Mouse (Mus musculus) intestine, embryonic 14.5 days (tissue): ENCODE data around the gene Boll. TPM values are rescaled to one million over a fixed set of nuclear protein-coding genes. Genes with fewer than 3 reads are reported as not detected.
"Not testable (repeated sequence)": the region's sequence is repeated elsewhere in the genome, so short reads cannot be mapped to it uniquely, and the experiment has no call there.

Source experiments
- ATAC-seq: fragments of 200-750 bp; cut with Nextera tagmentation; replicated peaks from 2 replicates; pipeline ENCODE4 v1.8.0; 2017; ENCODE audit warnings: low read depth, moderate number of reproducible peaks, moderate TSS enrichment, moderate library complexity; ENCODE audit not compliant: low FRiP score, low TSS enrichment
- DNase-seq: peaks from one replicate; pipeline ENCODE4 v3.0.0-alpha.2; 2018; ENCODE audit warnings: low spot score
- H3K27ac ChIP-seq: fragments of 300-500 bp; sonication (generic); 2 replicates; pipeline ENCODE4 v1.5.1; 2014; ENCODE audit warnings: low read depth, mild to moderate bottlenecking, control low read depth
- H3K27me3 ChIP-seq: fragments of 300-500 bp; sonication (generic); replicated peaks from 2 replicates; pipeline ENCODE4 v1.6.1; 2014; ENCODE audit warnings: low read length, control low read depth; ENCODE audit not compliant: control insufficient read depth, insufficient read depth
- H3K36me3 ChIP-seq: fragments of 300-500 bp; sonication (generic); 2 replicates; pipeline ENCODE4 v1.6.1; 2014; ENCODE audit warnings: low read length, control low read depth; ENCODE audit not compliant: control insufficient read depth, insufficient read depth
- H3K4me1 ChIP-seq: fragments of 300-500 bp; sonication (generic); replicated peaks from 2 replicates; pipeline ENCODE4 v1.6.1; 2014; ENCODE audit warnings: low read length, control low read depth, mixed read lengths; ENCODE audit not compliant: control insufficient read depth, insufficient read depth
- H3K4me2 ChIP-seq: fragments of 300-500 bp; sonication (generic); 2 replicates; pipeline ENCODE4 v1.6.1; 2014; ENCODE audit warnings: low read length
- H3K4me3 ChIP-seq: fragments of 300-500 bp; sonication (generic); 2 replicates; pipeline ENCODE4 v1.5.1; 2014; ENCODE audit warnings: low read depth, low read length, control low read depth, mixed read lengths
- H3K9ac ChIP-seq: fragments of 300-500 bp; sonication (generic); 2 replicates; pipeline ENCODE4 v1.6.1; 2014; ENCODE audit warnings: mild to moderate bottlenecking, low read length
- H3K9me3 ChIP-seq: fragments of 300-500 bp; sonication (generic); 2 replicates; pipeline ENCODE4 v1.6.1; 2016; ENCODE audit warnings: low read length, control low read depth; ENCODE audit not compliant: control insufficient read depth
- WGBS: fragments of 180-500 bp; shearing (Covaris S2); extraction: QIAGEN DNeasy Blood & Tissue Kit; methylation state at CpG from one replicate; pipeline ENCODE4 v1.1.7; 2014; 5-methylcytosine and 5-hydroxymethylcytosine counted together
- polyA plus RNA-seq: library from polyadenylated mRNA; unstranded; fragments of >200 nt; fragmentation: Nextera tagmentation; extraction: Ambion mirVana; gene quantifications from 2 replicates; pipeline ENCODE4 v1.2.1, GENCODE M21; 2014

The Boll gene
- polyA plus RNA-seq, 1 experiment from 2014 or later, result 0.18 TPM

GRCm38 (mm10) chr1:55399891-55400290, 36.6 kb upstream of the Boll start:
- Histone ChIP-seq H3K4me1 (no peaks in the 10 kb centered on the region), H3K9ac (no peak overlapping the region), H3K36me3 (no peaks in the 10 kb centered on the region), H3K27ac (no peak overlapping the region), H3K4me2 (no peak overlapping the region), H3K27me3 (no peaks in the 10 kb centered on the region), H3K9me3 (no peaks in the 10 kb centered on the region), H3K4me3 (no peak overlapping the region)
- 46% methylated on average over 5 of the region's 5 CpGs for WGBS
- ATAC-seq (no peak), DNase-seq (no peak)

- Histone ChIP-seq H3K4me2 (no peak overlapping the region), H3K9ac (no peak overlapping the region), H3K27me3 (no peaks in the 10 kb centered on the region), H3K4me1 (no peaks in the 10 kb centered on the region), H3K9me3 (no peaks in the 10 kb centered on the region), H3K27ac (no peak overlapping the region), H3K4me3 (no peak overlapping the region), H3K36me3 (no peaks in the 10 kb centered on the region)
- peak; percentile 88 for DNase-seq
- ATAC-seq, result peak; percentile 72; the same call in 1 of the 2 replicates
- WGBS, result 15% methylated on average over 9 of the region's 9 CpGs
Observed at GRCm38 (mm10) chr1:55383114-55383773, 20.0 kb upstream of the Boll start.

GRCm38 (mm10) chr1:55380527-55380926, 17.3 kb upstream of the Boll start:
- Histone ChIP-seq H3K4me1 (no peaks in the 10 kb centered on the region), H3K36me3 (no peaks in the 10 kb centered on the region), H3K9me3 (no peaks in the 10 kb centered on the region), H3K27me3 (no peaks in the 10 kb centered on the region), H3K9ac (no peak overlapping the region), H3K27ac (no peak overlapping the region), H3K4me3 (no peak overlapping the region), H3K4me2 (no peak overlapping the region)
- 90% methylated on average over 2 of the region's 2 CpGs for WGBS
- DNase-seq, result no peak
- no peak for ATAC-seq

- DNase-seq (no peak), ATAC-seq (no peak)
- H3K27me3 ChIP-seq, result no peaks in the 10 kb centered on the region
- H3K4me1 ChIP-seq, result no peaks in the 10 kb centered on the region
- no peaks in the 10 kb centered on the region for H3K36me3 ChIP-seq
- H3K4me2 ChIP-seq, result no peak overlapping the region
- H3K9me3 ChIP-seq, result no peaks in the 10 kb centered on the region
- no peak overlapping the region for H3K9ac ChIP-seq
- no peak overlapping the region for H3K27ac ChIP-seq
- 85% methylated on average over 3 of the region's 3 CpGs for WGBS
- no peak overlapping the region for H3K4me3 ChIP-seq
Observed at GRCm38 (mm10) chr1:55372626-55373025, 9.4 kb upstream of the Boll start.

GRCm38 (mm10) chr1:55363586-55363985, 317 bp upstream of the Boll start:
- Histone ChIP-seq H3K27ac (no peak overlapping the region), H3K9ac (no peak overlapping the region), H3K4me2 (peak overlapping the region; percentile 54), H3K36me3 (no peaks in the 10 kb centered on the region), H3K4me1 (no peaks in the 10 kb centered on the region; the same call in 1 of the 2 replicates), H3K9me3 (peaks cover 7% of the 10 kb centered on the region), H3K27me3 (peaks cover 26% of the 10 kb centered on the region), H3K4me3 (peak overlapping the region; percentile 39)
- 2% methylated on average over 27 of the region's 27 CpGs for WGBS
- ATAC-seq (peak; percentile 84), DNase-seq (peak; percentile 69)

GRCm38 (mm10) chr1:55362634-55363033, 635 bp downstream of the Boll start:
- peak overlapping the region; percentile 54; the same call in 1 of the 2 replicates for H3K4me2 ChIP-seq
- peaks cover 26% of the 10 kb centered on the region for H3K27me3 ChIP-seq
- DNase-seq (no peak), ATAC-seq (peak; percentile 47)
- H3K9me3 ChIP-seq, result peaks cover 7% of the 10 kb centered on the region
- H3K36me3 ChIP-seq, result no peaks in the 10 kb centered on the region
- peak overlapping the region; percentile 39; the same call in 1 of the 2 replicates for H3K4me3 ChIP-seq
- H3K27ac ChIP-seq, result no peak overlapping the region
- H3K4me1 ChIP-seq, result no peaks in the 10 kb centered on the region; the same call in 1 of the 2 replicates
- 45% methylated on average over 49 of the region's 49 CpGs for WGBS
- H3K9ac ChIP-seq, result no peak overlapping the region

GRCm38 (mm10) chr1:55351914-55352313, 11.4 kb downstream of the Boll start:
- not testable (repeated sequence) for H3K4me1 ChIP-seq, H3K9me3 ChIP-seq, H3K36me3 ChIP-seq, H3K27ac ChIP-seq, DNase-seq, H3K9ac ChIP-seq, H3K4me3 ChIP-seq, H3K27me3 ChIP-seq, ATAC-seq, H3K4me2 ChIP-seq
- 78% methylated on average over 2 of the region's 2 CpGs for WGBS

- H3K4me2 ChIP-seq, H3K27me3 ChIP-seq, H3K36me3 ChIP-seq, H3K4me3 ChIP-seq, DNase-seq, H3K27ac ChIP-seq, ATAC-seq, H3K9me3 ChIP-seq, H3K9ac ChIP-seq, H3K4me1 ChIP-seq: not testable (repeated sequence)
- WGBS, result 87% methylated on average over 5 of the region's 5 CpGs
Observed at GRCm38 (mm10) chr1:55325496-55325895, 37.8 kb downstream of the Boll start.

GRCm38 (mm10) chr1:55301077-55301476, 62.2 kb downstream of the Boll start:
- H3K27ac ChIP-seq, result no peak overlapping the region
- no peak for ATAC-seq
- H3K4me3 ChIP-seq, result no peak overlapping the region
- DNase-seq, result no peak
- no peak overlapping the region for H3K4me2 ChIP-seq
- H3K9me3 ChIP-seq, result no peaks in the 10 kb centered on the region
- H3K4me1 ChIP-seq, result no peaks in the 10 kb centered on the region
- no peaks in the 10 kb centered on the region for H3K36me3 ChIP-seq
- no peaks in the 10 kb centered on the region for H3K27me3 ChIP-seq
- H3K9ac ChIP-seq, result no peak overlapping the region
